Mouse (Mus musculus): ENCODE results near the gene Ptges3. TPM values are rescaled to one million over a fixed set of nuclear protein-coding genes. Genes with fewer than 3 reads are reported as not detected.
A peak's percentile ranks its signal among the peaks of the same experiment; 100 is the strongest.

The Ptges3 gene
- 102 and 168 TPM in 2 replicates for polyA plus RNA-seq (2011; ENCODE audit: insufficient read depth, insufficient read length, low replicate concordance, missing spikeins)

DNA sequence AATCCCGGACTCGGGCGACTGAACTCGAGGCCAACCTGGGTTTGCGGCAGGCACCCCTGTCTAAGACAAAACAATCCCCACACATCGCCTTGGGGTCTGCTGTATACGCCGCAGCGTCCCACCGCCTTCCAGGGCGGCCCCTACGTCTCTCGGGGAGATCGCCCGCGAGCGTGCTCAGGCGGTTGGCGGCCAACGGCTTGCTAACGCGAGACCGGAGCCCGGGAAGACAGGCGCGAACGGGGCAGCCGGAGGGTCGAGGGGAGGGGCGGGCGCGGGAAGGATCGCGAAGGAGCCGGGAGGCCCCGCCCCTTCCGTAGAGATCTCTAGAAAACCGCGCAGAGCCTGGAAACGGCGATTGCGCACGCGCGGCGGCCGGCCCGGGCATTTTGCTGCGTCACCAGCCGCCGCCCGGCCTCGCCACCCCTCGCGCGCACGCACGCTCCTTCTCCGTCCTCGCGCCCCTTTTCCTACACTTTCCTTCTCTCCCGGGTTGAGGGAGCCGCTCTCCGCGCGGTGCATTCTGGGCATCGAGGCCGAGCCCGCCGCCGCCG lies at the start of gene Ptges3:
Gene Ptges3, plus strand, starts transcription at position 354 of the 551 bp plus-strand sequence.
- TF ChIP-seq CTCF (IDR thresholded peaks at IDR 0.05; ENCODE audit: control insufficient read depth, insufficient read depth, low read length) (no peak), POLR2A (IDR thresholded peaks at IDR 0.05; ENCODE audit: borderline replicate concordance, control insufficient read depth, low read depth, low read length) (peak; percentile 41)
- peak within 1 kb of the TSS; percentile 90 for H3K27ac ChIP-seq (ENCODE audit: control insufficient read depth, insufficient read depth, low read depth, low read length, poor library complexity)
- peaks cover 2% of the 10 kb centered on the region for H3K4me1 ChIP-seq (ENCODE audit: control insufficient read depth, insufficient read depth, low read length)
- under 1% methylated on average over 70 of the region's 72 CpGs for WGBS
- peak within 1 kb of the TSS; percentile 97 for H3K4me3 ChIP-seq (replicated peaks; ENCODE audit: control insufficient read depth, low read depth, low read length)

DNA sequence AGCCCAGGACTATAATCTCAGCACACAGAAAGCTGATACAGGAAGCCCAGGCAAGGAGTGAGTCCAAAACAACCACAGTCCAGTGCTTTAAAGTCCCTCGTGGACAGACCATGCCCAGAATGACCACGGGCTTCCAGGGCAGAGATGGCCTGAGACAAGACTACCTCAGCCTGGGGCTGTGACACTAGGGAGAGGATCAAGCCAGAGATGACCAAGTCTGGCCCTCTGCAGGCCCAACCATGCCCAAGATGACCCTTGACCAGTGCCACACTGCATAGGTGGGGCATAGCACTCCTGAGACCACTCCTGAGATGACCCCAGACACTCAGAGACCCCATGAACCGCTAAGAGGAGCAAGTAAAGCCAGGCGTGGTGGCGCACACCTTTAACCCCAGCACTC lies 49.0 kb upstream of the Ptges3 start:
- H3K27ac ChIP-seq (ENCODE audit: control insufficient read depth, insufficient read depth, low read depth, low read length, poor library complexity) = no peak overlapping the region
- H3K4me3 ChIP-seq (replicated peaks; ENCODE audit: control insufficient read depth, low read depth, low read length) = no peak overlapping the region
- TF ChIP-seq POLR2A (IDR thresholded peaks at IDR 0.05; ENCODE audit: borderline replicate concordance, control insufficient read depth, low read depth, low read length) (no peak), CTCF (IDR thresholded peaks at IDR 0.05; ENCODE audit: control insufficient read depth, insufficient read depth, low read length) (no peak)
- WGBS = 71% methylated on average over 5 of the region's 5 CpGs
- no peaks in the 10 kb centered on the region for H3K4me1 ChIP-seq (ENCODE audit: control insufficient read depth, insufficient read depth, low read length)

DNA sequence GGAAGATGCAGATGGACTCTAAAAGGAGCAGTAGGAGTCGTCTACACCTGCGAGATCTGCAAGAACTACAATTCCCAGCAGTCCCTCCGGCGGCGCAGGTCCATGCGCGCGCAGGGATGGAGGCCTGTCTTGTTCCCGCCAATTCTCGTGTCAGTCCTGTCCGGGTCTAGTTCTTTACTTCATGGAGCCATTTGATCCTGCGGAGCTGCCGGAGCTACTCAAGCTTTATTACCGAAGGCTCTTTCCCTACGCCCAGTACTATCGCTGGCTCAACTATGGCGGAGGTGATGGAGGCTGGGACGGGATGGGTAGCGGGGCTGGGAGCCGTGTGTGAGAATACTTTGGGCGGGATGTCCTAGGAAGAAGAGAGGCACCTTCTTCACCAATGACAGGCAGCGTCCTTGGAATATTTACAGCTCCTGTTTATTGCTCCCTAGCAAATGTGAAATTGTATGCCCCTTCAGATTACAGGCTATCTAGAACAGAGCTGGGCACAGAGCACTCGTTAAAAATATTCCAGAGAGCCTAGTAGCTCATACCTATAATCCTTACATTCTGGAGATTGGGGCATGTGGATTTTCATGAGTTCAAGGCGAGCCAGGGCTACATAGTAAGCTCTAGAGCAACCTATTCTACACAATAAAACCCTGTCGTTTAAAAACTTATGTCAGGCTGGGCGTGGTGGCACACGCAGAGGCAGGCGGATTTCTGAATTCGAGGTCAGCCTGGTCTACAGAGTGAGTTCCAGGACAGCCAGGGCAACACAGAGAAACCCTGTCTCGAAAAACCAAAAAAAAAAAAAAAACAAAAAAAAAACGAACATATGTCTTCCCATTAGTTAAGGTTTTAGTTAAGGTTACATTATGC lies 43.5 kb upstream of the Ptges3 start, which contains the start of gene Prim1:
Gene Prim1, plus strand, starts transcription at position 101 of the 867 bp plus-strand sequence.
- Histone ChIP-seq H3K4me3 (replicated peaks; ENCODE audit: control insufficient read depth, low read depth, low read length) (peak within 1 kb of the TSS; percentile 94), H3K4me1 (ENCODE audit: control insufficient read depth, insufficient read depth, low read length) (no peaks in the 10 kb centered on the region), H3K27ac (ENCODE audit: control insufficient read depth, insufficient read depth, low read depth, low read length, poor library complexity) (peak within 1 kb of the TSS; percentile 5; the same call in 1 of the 2 replicates)
- no peak for TF ChIP-seq CTCF (IDR thresholded peaks at IDR 0.05; ENCODE audit: control insufficient read depth, insufficient read depth, low read length)
- TF ChIP-seq POLR2A (IDR thresholded peaks at IDR 0.05; ENCODE audit: borderline replicate concordance, control insufficient read depth, low read depth, low read length) = 0 out of 2 replicates have a peak, but pooled peaks have one; percentile 16
- 2% methylated on average over 31 of the region's 31 CpGs for WGBS

DNA sequence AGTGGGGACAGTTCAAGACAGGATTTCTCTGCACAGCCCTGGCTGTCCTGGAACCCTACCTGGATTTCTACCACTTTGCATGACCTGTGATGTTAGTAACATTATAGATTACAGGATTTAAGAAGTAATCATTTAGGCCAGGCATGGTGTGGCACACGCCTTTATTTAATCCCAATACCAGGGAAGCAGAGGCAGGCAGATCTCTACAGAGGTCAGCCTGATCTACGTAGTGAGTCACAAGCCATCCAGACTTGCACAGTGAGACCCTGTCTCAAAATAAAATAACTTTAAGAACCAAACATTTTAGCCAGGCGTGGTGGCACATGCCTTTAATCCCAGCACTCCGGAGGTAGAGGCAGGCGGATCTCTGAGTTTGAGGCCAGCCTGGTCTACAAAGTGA lies 36.6 kb upstream of the Ptges3 start:
- Histone ChIP-seq H3K4me1 (ENCODE audit: control insufficient read depth, insufficient read depth, low read length) (no peaks in the 10 kb centered on the region), H3K27ac (ENCODE audit: control insufficient read depth, insufficient read depth, low read depth, low read length, poor library complexity) (no peak overlapping the region), H3K4me3 (replicated peaks; ENCODE audit: control insufficient read depth, low read depth, low read length) (no peak overlapping the region)
- WGBS = 93% methylated on average over 5 of the region's 5 CpGs
- no peak for TF ChIP-seq CTCF (IDR thresholded peaks at IDR 0.05; ENCODE audit: control insufficient read depth, insufficient read depth, low read length)
- no peak for TF ChIP-seq POLR2A (IDR thresholded peaks at IDR 0.05; ENCODE audit: borderline replicate concordance, control insufficient read depth, low read depth, low read length)

DNA sequence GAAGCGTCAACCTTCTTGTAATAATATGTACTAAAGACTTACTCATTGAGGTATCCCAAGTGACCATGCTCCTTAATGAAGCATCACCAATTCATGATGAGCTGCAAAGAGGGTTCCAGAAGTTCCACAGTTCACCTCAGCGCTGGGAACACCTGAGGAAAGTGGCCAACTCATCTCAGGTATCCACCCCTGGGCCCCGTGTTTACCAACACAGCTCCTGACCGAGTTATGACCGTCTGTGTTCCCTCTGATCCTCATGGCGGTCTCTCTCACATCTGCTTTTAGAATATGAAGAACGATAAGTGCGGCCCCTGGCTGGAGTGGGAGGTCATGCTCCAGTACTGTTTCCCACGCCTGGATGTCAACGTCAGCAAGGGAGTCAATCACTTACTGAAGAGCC lies 35.3 kb upstream of the Ptges3 start:
- no peak for TF ChIP-seq CTCF (IDR thresholded peaks at IDR 0.05; ENCODE audit: control insufficient read depth, insufficient read depth, low read length)
- TF ChIP-seq POLR2A (IDR thresholded peaks at IDR 0.05; ENCODE audit: borderline replicate concordance, control insufficient read depth, low read depth, low read length) = no peak
- Histone ChIP-seq H3K27ac (ENCODE audit: control insufficient read depth, insufficient read depth, low read depth, low read length, poor library complexity) (no peak overlapping the region), H3K4me1 (ENCODE audit: control insufficient read depth, insufficient read depth, low read length) (no peaks in the 10 kb centered on the region), H3K4me3 (replicated peaks; ENCODE audit: control insufficient read depth, low read depth, low read length) (no peak overlapping the region)
- WGBS = 97% methylated on average over 10 of the region's 10 CpGs

DNA sequence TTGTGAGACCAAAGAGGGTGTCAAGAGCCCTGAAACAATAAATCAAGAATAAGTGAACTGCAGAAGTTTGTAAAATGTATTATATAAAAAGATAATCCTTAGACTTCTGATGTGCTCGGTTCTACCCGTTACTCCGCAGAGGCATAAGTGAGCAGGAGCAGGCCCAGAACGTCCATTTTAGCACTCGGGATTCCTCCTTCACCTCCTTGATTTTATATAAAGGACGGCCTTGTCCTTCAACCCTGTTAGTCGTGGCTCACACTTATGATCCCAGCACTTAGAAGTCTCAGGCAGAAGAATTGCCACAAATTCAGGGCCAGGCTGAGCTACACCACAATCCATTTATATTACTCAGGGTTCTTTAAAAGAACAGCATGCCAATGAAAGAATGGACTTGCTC lies 28.8 kb upstream of the Ptges3 start:
- H3K4me1 ChIP-seq (ENCODE audit: control insufficient read depth, insufficient read depth, low read length) = no peaks in the 10 kb centered on the region
- TF ChIP-seq POLR2A (IDR thresholded peaks at IDR 0.05; ENCODE audit: borderline replicate concordance, control insufficient read depth, low read depth, low read length) = no peak
- TF ChIP-seq CTCF (IDR thresholded peaks at IDR 0.05; ENCODE audit: control insufficient read depth, insufficient read depth, low read length) = no peak
- 89% methylated on average over 7 of the region's 7 CpGs for WGBS
- no peak overlapping the region for H3K27ac ChIP-seq (ENCODE audit: control insufficient read depth, insufficient read depth, low read depth, low read length, poor library complexity)
- H3K4me3 ChIP-seq (replicated peaks; ENCODE audit: control insufficient read depth, low read depth, low read length) = no peak overlapping the region

DNA sequence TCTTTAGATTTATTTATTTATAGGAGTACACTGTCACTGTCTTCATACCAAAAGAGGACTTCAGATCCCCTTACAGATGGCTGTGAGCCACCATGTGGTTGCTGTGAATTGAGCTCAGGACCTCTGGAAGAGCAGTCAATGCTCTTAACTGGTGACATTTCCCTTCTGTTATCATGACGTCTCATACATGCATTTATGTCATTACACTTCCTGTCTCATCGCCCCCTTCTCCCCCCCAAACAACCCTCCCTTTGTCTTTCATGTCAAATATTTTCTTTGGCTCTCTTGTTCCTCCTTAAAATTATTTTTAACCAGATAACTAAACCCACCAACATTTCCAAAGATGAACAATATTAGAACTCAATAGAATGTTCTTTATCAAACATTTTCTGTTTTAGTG lies 27.9 kb upstream of the Ptges3 start:
- Histone ChIP-seq H3K4me1 (ENCODE audit: control insufficient read depth, insufficient read depth, low read length) (no peaks in the 10 kb centered on the region), H3K4me3 (replicated peaks; ENCODE audit: control insufficient read depth, low read depth, low read length) (no peak overlapping the region), H3K27ac (ENCODE audit: control insufficient read depth, insufficient read depth, low read depth, low read length, poor library complexity) (no peak overlapping the region)
- WGBS = 33% methylated on average over 2 of the region's 2 CpGs
- TF ChIP-seq CTCF (IDR thresholded peaks at IDR 0.05; ENCODE audit: control insufficient read depth, insufficient read depth, low read length) (no peak), POLR2A (IDR thresholded peaks at IDR 0.05; ENCODE audit: borderline replicate concordance, control insufficient read depth, low read depth, low read length) (no peak)

DNA sequence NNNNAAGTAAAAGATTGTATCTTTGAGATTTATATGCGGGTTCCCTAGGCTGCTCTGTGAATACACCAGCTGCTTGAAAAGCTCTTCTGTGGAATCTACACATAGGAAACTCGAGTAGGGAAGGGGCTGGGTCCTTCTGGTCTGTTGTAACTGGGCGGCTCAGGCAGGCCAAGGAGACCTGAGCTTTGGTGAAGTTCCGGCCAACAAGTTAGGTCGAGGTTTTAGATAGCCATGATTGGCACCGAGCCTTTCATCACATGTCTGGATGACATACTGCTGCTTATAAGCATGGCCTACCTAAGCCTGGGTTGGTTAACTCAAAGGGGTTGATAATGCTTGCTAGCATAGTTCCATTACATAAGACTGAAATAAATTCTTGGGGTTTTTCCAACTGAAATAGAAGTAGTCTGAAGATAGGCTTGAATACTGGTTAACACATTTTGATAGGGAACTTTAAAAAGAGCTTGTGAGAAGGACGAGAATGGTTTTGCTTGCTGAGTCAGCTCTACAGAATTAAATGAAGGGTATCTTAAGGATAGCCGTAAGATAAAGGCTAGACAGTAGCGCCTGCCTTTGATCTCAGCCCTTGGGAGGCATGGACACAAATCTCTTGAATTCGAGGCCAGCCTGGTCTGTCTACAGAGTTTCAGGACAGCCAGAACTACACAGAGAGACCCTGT lies 21.9 kb upstream of the Ptges3 start:
- Histone ChIP-seq H3K27ac (ENCODE audit: control insufficient read depth, insufficient read depth, low read depth, low read length, poor library complexity) (no peak overlapping the region), H3K4me1 (ENCODE audit: control insufficient read depth, insufficient read depth, low read length) (no peaks in the 10 kb centered on the region; the same call in 1 of the 2 replicates), H3K4me3 (replicated peaks; ENCODE audit: control insufficient read depth, low read depth, low read length) (peak overlapping the region; percentile 86)
- WGBS = 5% methylated on average over 10 of the region's 10 CpGs
- no peak for TF ChIP-seq CTCF (IDR thresholded peaks at IDR 0.05; ENCODE audit: control insufficient read depth, insufficient read depth, low read length)
- TF ChIP-seq POLR2A (IDR thresholded peaks at IDR 0.05; ENCODE audit: borderline replicate concordance, control insufficient read depth, low read depth, low read length) = no peak

Measured in bone marrow, adult 2 months (tissue).